Mouse (Mus musculus) monocyte, adult 2 months (primary cell): ENCODE data around the gene H2-Ab1.
A peak's percentile ranks its signal among the peaks of the same experiment; 100 is the strongest.
"Not testable (repeated sequence)": the region's sequence is repeated elsewhere in the genome, so short reads cannot be mapped to it uniquely, and the experiment has no call there.

Experiments
- DNase-seq, 2 experiments: peaks; one replicate each; pipeline ENCODE4 v3.0.0; 2022; ENCODE audit warnings: low spot score in 2 of 2, low read depth in 1 of 2

H2-Ab1 gene

GRCm38 (mm10) chr17:34305380-34306030 lies 48.0 kb downstream of the H2-Ab1 start, which contains the start of gene H2-Eb1:
TSS of gene H2-Eb1 (plus strand) at chr17:34305867.
- DNase-seq = peak; percentile 52 to 84

- DNase-seq = peak in 1 of 2 experiments; percentile 24
Measured at GRCm38 (mm10) chr17:34306407-34306806, 48.9 kb downstream of the H2-Ab1 start.

GRCm38 (mm10) chr17:34307216-34307615 lies 49.7 kb downstream of the H2-Ab1 start:
- no peak for DNase-seq

DNA sequence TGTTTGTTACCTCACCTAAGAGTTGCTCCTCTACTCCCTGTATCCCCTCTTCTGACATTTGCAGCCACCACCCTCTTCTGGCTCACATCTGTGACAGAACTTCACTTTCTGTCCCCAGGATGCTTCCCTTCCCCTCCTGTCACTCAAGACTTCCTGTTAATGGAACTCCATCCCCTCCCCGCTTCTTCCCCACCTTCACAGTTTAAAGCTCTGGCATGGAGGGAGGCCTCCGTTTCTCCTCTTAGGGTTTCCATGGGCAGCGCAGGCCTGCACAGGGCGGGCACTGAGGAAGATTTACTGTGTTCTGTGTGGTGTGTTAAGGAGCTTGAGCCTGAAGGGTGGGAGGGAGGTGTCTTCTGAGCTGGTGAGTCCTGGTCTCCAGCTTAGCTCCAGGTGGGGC lies 50.7 kb downstream of the H2-Ab1 start:
- DNase-seq = peak in 1 of 2 experiments; percentile 11

- no peak for DNase-seq
Measured at GRCm38 (mm10) chr17:34309225-34309624, 51.7 kb downstream of the H2-Ab1 start.

- peak in 1 of 2 experiments; percentile 8 for DNase-seq
Measured at GRCm38 (mm10) chr17:34309683-34310385, 52.3 kb downstream of the H2-Ab1 start.

DNA sequence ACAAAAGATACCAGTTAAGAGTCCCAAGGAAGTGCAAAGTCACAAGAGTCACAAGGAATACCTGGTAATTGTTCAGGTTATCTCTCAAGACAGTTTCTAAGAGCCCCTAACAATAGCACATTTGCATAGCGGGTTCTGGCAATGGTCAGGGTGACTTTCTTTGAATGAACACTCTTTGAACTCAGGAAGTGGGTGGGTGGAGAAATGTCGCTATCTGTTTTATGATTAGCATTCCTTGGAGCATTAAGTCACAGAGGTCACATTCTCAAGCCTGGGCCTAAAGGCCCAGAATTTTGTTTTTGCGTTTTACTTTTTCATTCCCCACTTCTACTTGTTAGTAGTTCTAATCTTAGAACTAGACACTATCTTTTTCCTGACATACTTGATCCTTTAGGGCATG lies 53.0 kb downstream of the H2-Ab1 start:
- DNase-seq = not testable (repeated sequence)

- peak in 1 of 2 experiments; percentile 38 for DNase-seq
Measured at GRCm38 (mm10) chr17:34312185-34312584, 54.7 kb downstream of the H2-Ab1 start.

GRCm38 (mm10) chr17:34313393-34313792 lies 55.9 kb downstream of the H2-Ab1 start:
- DNase-seq = peak in 1 of 2 experiments; percentile 82

DNA sequence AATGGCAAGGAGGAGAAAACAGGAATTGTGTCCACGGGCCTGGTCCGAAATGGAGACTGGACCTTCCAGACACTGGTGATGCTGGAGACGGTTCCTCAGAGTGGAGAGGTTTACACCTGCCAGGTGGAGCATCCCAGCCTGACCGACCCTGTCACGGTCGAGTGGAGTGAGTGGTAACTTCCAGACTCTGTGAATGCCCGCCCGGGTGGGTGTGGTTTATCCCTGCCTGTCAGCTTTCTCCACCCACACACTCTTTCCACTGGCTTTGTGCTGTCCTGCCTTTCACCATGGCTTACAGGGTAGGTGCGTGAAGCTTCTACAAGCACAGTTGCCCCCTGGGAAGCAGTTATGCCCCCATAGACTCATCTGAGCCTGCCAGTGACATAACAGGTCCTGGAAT lies 56.8 kb downstream of the H2-Ab1 start:
- no peak for DNase-seq

GRCm38 (mm10) chr17:34315512-34315911 lies 58.0 kb downstream of the H2-Ab1 start:
- DNase-seq = no peak

DNA sequence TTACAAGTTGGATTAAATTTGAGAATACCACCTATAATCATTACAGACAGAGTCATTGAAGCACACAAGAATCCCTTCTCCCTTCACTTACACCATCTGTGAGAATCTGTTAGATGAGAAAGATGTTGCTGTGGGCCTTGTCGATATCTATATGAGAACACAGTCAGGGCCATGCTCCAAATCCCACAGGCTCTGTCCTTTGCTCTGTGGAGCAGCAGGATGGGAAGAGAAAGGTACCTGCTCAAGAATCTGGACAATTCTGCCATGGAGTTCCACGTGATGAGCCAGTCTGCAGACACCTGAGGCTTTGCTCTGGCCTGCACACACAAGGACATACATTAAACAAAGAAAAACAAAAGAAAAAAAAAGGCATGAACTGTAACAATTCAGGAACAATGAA lies 59.2 kb downstream of the H2-Ab1 start:
- DNase-seq = no peak

GRCm38 (mm10) chr17:34317275-34317674 lies 59.8 kb downstream of the H2-Ab1 start:
- DNase-seq = no peak
